Mouse (Mus musculus): Measurements from ENCODE around the gene Tmem109.

Tmem109 gene

DNA sequence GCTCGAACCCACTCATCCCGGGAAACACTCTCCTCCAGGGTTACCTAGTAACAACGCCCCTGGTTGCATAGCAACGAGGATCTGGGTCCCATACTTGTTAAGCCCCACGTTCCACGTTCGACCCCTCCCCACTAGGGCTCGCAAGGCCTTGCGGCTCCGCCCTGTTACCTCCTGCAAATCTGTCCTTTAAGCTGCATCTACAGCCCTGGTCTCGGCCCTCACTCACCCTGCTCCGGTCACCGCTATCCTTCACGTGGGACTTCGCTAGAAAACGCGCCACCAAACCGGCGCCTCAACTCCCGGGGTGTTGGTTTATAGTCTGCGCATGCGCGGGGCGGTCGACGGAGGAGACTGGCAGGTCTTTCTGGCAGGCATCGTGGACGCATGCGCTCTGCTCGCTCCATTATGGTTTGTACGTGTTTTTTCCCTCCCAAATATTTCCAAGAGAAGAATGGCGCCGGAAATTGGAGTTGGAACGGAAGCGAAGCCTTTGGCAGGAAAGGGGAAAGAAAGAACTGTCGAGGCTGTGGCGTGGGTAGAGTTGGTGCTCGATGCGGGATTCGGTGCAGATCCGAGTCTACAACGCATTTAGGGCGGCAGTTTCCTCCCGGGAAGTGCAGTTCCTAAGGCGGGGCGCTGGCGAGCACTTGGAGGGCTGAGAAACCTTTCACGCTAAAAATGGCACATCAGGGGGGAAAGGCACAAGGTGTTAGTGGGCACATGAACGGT, at the start of gene Tmem109:
TSS of gene Tmem109 (minus strand) at position 576 of the 729 bp plus-strand sequence.
- DNase-seq = peak; percentile 93

GRCm38 (mm10) chr19:10930641-10931040, 48.8 kb upstream of the Tmem109 start:
- DNase-seq = no peak

GRCm38 (mm10) chr19:10926666-10927065, 44.9 kb upstream of the Tmem109 start:
- no peak for DNase-seq

GRCm38 (mm10) chr19:10926123-10926621, 44.4 kb upstream of the Tmem109 start:
- DNase-seq = no peak

- no peak for DNase-seq
Measured at GRCm38 (mm10) chr19:10924220-10924619, 42.4 kb upstream of the Tmem109 start.

GRCm38 (mm10) chr19:10921058-10921457, 39.3 kb upstream of the Tmem109 start:
- no peak for DNase-seq

GRCm38 (mm10) chr19:10920532-10920931, 38.7 kb upstream of the Tmem109 start, which contains the start of gene Zp1:
Gene Zp1, minus strand, starts transcription at chr19:10920632.
- DNase-seq = no peak

DNA sequence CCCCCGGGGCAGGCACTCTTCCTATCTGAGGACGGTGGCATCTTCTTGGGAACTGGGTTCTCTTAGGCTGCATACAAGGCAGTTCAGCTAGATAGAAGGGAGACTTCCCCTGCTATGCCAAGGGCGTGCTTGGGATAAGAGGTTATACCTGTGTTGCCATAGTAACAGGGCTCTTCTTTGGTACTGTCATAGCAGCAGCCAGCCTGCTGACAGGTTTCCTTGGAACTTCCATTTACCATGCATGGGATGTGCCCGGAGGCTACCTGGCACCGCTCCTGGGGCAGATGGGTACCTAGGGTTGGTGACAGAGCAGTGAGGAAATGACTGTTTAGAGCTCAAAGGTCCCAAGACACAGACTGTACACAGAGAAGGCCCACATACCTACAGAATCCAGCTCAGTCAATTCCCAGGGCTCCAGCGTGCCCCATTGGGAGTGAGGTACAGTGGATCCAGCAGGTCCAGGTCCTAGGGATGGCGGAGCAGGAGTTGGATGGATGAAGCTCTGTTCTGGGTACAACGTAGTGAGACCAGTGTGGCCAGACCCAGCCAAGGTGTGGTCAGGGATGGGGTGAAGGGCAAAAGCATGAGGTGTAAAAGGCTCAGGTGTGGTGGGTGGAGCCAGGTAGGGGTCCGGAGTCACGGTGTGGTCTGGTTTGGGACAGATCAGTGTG, 36.7 kb upstream of the Tmem109 start:
- DNase-seq = no peak

GRCm38 (mm10) chr19:10916506-10916905, 34.7 kb upstream of the Tmem109 start:
- no peak for DNase-seq

DNA sequence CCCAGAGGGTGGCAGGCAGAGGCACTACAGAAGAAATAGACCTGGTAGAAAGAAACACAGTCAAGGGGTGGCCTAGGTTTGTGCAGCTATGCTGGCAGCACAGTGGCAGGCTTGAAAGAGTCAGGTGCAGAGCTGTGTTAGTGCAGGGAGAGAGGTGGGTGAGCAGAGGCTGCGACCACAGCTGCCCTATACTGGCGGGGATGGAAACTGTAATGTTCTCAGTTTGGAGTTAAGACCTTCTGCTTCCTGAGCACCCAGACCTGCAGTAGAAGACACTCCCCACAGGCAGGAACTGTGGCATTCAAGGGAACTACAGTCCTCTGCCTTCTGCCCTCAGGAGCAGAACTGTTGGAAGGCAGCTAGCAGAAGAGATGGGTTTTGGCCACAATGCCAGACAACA, 33.1 kb upstream of the Tmem109 start:
- no peak for DNase-seq

DNA sequence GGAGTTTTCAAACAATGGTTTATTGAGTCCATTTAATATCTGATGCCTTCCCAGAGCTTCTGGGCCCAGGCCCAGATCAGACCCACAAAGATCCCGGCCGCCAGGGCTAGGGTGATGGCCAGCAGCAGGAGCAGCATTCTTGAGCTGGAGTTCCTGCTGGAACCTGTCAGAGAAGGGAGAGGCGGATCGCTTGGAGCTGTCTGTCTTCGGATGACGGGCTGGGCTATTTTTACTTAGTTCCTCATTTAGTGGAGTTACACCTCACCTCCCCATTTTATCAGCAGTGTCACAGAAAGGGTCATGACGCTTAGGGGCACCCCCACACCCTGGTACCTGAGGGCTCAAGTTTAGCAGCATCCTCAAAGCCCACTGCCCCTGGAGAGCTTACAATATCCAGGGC, 32.5 kb upstream of the Tmem109 start:
- no peak for DNase-seq

DNA sequence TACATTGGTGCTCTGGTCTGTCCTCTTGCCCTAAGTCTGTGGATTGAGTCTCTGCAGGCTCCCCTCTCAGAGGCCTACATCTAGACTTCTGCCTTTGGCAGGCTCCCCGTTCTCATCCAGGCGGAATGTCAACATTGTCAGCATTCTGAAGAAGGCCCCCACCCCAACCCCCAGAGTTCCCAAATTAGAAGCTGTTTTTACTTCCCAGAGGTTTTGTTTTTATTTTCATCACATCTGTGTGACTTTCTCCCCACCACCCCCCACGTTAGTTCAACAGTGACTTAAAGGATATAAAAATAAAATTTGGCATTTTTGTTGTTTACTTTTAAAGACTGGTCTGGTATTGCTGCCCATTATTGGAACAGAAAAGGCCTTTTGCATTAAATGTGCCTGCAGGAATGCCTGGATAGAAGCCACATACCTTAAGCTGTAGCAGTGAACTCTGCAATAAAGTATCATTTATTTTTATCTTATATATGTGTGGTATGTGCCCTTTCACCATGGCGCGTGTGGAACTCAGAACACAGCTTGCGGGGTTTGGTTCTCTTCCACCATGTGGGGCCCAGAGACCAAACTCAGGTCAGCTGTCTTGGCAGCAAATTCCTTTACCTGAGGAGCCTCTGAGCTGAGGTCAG, 27.4 kb upstream of the Tmem109 start:
- no peak for DNase-seq

DNA sequence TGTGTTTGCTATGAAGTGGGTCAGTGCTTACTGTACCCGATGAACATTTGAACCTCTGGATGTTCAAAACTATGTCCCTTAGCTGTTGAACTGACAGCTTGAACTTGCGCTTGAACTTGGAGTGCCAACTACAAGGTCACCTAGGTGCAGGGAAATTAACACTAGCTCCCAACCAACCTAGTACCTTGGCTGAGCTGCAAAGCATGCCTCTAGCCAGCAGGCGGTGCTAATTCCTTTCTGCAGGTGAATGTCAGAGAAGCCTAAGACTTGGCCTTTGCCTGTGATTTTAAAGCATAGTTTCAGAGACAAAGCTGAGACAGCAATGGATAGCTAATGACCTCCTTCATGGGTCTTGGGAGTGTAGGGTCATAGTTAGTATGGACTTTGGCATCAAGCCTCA, 26.1 kb upstream of the Tmem109 start:
- peak; percentile 66 for DNase-seq

DNA sequence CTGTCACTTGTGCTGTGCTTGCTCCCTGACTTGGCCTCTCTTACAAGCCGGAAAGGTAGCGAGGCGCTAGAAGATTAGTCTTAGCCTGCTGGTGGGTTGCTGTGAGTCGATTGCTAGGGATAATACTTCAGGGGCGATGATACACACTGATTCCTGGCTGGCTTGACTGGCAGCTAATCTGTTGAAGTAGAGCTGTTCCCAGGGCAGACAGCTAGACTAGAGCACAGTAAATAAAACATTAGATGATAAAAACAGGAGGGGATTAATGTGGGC, 23.9 kb upstream of the Tmem109 start:
- DNase-seq = no peak

DNA sequence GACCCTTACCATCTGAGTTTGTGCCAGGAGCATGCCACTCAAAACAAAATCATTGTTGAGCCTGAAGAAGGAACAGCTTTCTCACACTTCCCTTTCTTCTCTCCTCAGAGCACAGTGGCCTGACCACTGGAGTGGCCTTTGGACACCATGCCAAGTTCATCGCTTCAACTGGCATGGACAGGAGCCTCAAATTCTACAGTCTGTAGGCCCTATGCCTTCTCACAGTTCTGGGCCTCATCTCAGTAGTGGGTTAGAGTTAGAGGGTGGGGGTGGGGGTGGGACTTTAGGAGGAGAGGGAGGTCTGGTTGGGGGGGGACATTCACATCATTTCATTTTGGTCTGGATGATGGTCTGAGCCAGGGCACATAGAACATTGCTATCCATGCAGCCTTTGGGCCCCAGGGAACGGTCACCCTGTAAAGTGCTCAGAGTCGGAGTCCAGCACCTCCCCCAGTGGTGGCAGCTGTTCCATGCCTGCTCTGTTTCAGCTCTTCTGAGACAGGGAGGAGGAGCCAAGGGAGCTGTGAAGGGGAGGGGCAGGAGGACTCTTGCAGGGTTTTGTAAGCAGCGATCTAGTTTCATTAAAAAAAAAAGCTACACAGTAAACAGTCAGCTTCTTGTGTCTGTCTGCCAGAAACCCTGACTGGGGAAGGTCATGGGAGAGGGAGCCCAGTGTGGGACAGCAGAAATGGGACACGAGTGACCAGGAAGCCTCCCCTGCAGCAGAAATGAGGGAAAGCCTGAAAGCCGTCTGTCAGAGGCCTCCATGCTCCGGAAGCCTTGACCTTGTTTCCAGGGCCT, 23.3 kb upstream of the Tmem109 start:
- no peak for DNase-seq

GRCm38 (mm10) chr19:10904512-10904911, 22.7 kb upstream of the Tmem109 start:
- no peak for DNase-seq

GRCm38 (mm10) chr19:10901046-10901445, 19.2 kb upstream of the Tmem109 start:
- no peak for DNase-seq

DNA sequence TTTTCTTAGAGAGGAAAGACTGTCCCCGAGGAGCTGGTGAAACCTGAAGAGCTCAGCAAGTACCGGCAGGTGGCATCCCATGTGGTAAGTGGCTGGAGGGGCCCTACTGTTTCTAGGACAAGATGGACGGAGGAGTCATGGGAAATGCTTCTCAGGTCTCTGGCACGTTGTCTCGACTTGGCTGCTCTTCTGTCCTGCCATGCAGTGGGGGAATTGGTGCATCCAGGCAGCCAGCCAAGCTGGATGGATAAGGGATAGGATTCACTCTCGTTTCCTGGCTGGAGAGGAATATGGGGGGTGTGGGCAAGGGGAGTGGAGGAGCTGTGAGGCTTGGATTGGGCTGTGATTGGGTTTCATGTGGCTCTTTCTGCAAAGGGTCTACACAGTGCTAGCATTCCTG, 18.5 kb upstream of the Tmem109 start:
- no peak for DNase-seq

DNA sequence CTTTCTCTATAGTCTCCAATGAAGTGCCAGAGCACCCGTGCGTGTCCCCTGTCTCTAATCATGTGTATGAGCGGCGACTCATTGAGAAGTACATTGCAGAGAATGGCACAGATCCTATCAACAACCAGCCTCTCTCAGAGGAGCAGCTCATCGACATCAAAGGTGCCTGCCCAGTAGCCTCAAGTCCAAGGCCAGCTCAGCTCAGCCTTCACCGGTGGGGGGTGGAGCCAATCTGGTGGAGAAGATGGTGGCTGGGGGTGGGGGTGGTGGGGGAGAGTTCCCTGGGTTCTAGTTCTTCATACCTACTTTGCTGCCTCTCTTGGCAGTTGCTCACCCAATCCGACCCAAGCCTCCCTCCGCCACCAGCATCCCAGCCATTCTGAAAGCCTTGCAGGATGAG, 15.7 kb upstream of the Tmem109 start:
- no peak for DNase-seq

DNA sequence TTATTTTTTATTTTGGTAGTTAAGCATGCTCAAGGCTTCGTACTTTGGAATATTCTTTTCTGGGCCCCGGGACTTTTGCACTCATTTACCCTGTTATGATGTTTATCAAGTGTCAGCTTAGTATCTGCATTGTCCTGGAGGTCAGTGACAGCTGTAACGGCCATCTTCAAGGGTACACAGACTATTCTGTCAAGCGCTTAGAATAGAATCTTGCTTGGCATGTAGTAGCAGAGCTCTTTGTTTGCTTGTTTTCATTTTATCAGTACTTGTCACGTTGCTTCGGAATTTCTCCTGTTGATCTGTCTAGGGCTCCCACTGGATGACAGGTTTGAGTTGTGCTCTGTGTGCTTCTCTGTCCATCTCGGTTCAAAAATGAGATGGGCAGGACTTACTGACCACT, 15.0 kb upstream of the Tmem109 start:
- no peak for DNase-seq

GRCm38 (mm10) chr19:10895708-10896107, 13.9 kb upstream of the Tmem109 start:
- DNase-seq = no peak

DNA sequence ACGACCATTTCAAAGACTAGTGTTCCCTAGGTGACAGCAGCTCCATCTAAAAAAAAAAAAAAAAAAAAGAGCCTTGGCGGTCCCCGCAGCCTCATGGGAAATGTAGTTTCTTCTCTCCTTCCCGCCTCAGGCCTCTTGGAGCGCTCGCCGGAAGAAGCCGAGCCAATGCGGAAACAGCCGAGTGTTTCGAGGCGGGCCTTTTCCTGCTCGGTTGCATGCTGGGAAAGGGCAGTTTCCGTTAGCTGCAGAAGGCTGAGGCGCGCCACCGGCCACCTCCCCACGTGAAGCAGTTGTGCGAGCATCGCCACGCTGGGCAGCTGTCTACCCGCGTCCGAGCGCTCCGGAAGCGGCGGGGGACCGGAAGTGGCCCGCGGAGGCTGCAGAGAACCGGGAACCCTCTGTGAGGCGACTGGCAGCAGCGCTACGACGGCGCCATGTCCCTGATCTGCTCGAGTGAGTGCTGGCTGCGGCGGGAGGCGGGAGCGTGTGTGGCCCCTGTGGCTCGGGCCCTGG, 13.3 kb upstream of the Tmem109 start, which contains the start of gene Prpf19:
TSS of gene Prpf19 (plus strand) at position 216 of the 513 bp plus-strand sequence.
- DNase-seq = peak; percentile 98

- no peak for DNase-seq
Measured at GRCm38 (mm10) chr19:10892201-10892600, 10.4 kb upstream of the Tmem109 start.

Measured in thymus, postnatal 14 days (tissue).